18 mouse cellular contexts compared by ENCODE assay signal in the genomic region with DNA sequence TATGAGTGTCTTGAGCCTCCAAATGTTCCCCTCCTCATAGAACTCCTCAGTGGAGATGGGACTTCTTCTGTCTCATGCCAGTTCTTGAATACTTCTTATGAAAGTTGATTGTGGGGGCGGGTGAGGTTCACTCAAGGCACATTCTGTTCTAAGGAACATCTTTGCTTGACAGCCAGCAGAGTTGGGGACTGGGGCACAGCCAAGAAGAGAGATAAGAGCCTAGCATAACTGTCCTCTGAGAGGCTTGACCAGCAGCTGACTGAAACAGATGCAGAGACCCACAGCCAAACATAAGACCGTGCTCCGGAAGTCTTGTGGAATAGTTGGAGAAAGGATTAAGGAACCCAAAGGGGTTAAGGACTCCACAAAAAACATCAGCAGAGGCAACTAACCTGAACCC.
DNase-seq lines count a peak whose midpoint lies in the region; TF ChIP-seq lines count a peak whose summit lies in the region.
"Had no signal": no experiment of that assay in that cellular context is flagged by ENCODE, and none has a peak within 500 bp of the region (broad histone marks: within the 10 kb centered on the region; RNA-seq: fewer than 3 reads in every experiment).

No protein-coding gene starts in this region.

- intact Hi-C loops in heart, adult 2 months (cut with DNase I), result no loop called here
- intact Hi-C loops in gastrocnemius, postnatal 14 days (cut with DNase I; ENCODE audit: low total_unique reads), result no loop called here
- intact Hi-C loops in heart, postnatal 10 days (cut with DNase I), result no loop called here

- H3K4me3 ChIP-seq in heart, adult 2 months, result no peak overlapping the region
- no peak overlapping the region for H3K4me3 ChIP-seq in heart, embryonic 10.5 days
- H3K4me3 ChIP-seq in myocyte, result no peak overlapping the region
- H3K4me3 ChIP-seq: erythroblast, embryonic 14.5 days; left cerebral cortex, adult 2 months; liver, embryonic 15.5 days; midbrain, embryonic 12.5 days had no signal

- H3ac ChIP-seq in myocyte (ENCODE audit: control insufficient read depth, insufficient read length), result no peak overlapping the region

- H3K27ac ChIP-seq in heart, adult 2 months, result no peak overlapping the region
- H3K27ac ChIP-seq in heart, embryonic 10.5 days, result no peak overlapping the region
- H3K27ac ChIP-seq: hindbrain, postnatal 0 days; left cerebral cortex, adult 2 months; liver, embryonic 15.5 days; midbrain, embryonic 12.5 days had no signal

- no peaks in the 10 kb centered on the region; the same call in 1 of the 2 replicates for H3K4me1 ChIP-seq in heart, adult 2 months (ENCODE audit: control insufficient read depth, insufficient read depth, low read length)
- peaks cover 8% of the 10 kb centered on the region for H3K4me1 ChIP-seq in heart, embryonic 10.5 days
- H3K4me1 ChIP-seq: liver, embryonic 15.5 days; midbrain, embryonic 12.5 days had no signal

- no peaks in the 10 kb centered on the region for H3K79me2 ChIP-seq in heart, adult 2 months (replicated peaks; ENCODE audit: control insufficient read depth, insufficient read depth, low read length)
- H3K79me2 ChIP-seq in myocyte (ENCODE audit: control insufficient read depth, insufficient read depth), result no peaks in the 10 kb centered on the region

- 51% methylated on average over 3 of the region's 3 CpGs for WGBS in heart, adult 2 months
- 80% methylated on average over 3 of the region's 3 CpGs for WGBS in heart, embryonic 10.5 days

- no peak for TF ChIP-seq CTCF in heart, adult 2 months (IDR thresholded peaks at IDR 0.05)

- DNase-seq in heart, adult 2 months, result peak; percentile 53 to 76
- DNase-seq in heart, embryonic 10.5 days (ENCODE audit: low spot score), result no peak
- peak; percentile 31 for DNase-seq in gastrocnemius, postnatal 14 days
- DNase-seq in heart, postnatal 10 days, result peak; percentile 65 to 71
- no peak for DNase-seq in thymus, postnatal 14 days
- no peak for DNase-seq in kidney, adult 11 months
- DNase-seq: adrenal gland, postnatal 10 days; B cell, adult 2 months; cerebellum, adult 11-12 months; kidney, adult 2 months; kidney, postnatal 14 days; thymus, adult 2 months had no signal

- H3K9ac ChIP-seq in heart, adult 2 months (ENCODE audit: low read depth, low read length), result no peak overlapping the region
- H3K9ac ChIP-seq: liver, embryonic 15.5 days; midbrain, embryonic 12.5 days had no signal

- no peaks in the 10 kb centered on the region for H3K27me3 ChIP-seq in heart, adult 2 months (ENCODE audit: control insufficient read depth, insufficient read depth, low read length)
- H3K27me3 ChIP-seq in heart, embryonic 10.5 days (ENCODE audit: insufficient read depth, poor library complexity, severe bottlenecking), result no peaks in the 10 kb centered on the region
- no peaks in the 10 kb centered on the region for H3K27me3 ChIP-seq in myocyte (ENCODE audit: control insufficient read depth, insufficient read depth, insufficient read length)
- H3K27me3 ChIP-seq: liver, embryonic 15.5 days had no signal

- no peaks in the 10 kb centered on the region for H3K36me3 ChIP-seq in heart, adult 2 months (ENCODE audit: control insufficient read depth, insufficient read depth, low read length)
- no peaks in the 10 kb centered on the region for H3K36me3 ChIP-seq in heart, embryonic 10.5 days
- no peaks in the 10 kb centered on the region for H3K36me3 ChIP-seq in myocyte (ENCODE audit: control insufficient read depth, insufficient read depth)
- H3K36me3 ChIP-seq: liver, embryonic 15.5 days; midbrain, embryonic 12.5 days had no signal

- no peaks in the 10 kb centered on the region for H3K9me3 ChIP-seq in heart, embryonic 10.5 days
- H3K9me3 ChIP-seq: liver, embryonic 15.5 days; midbrain, embryonic 12.5 days had no signal

- peak; percentile 69; the same call in 1 of the 2 replicates for TF ChIP-seq EP300 in heart, adult 2 months (IDR thresholded peaks at IDR 0.05; ENCODE audit: insufficient read depth, low read depth, low read length)

- H3K4me2 ChIP-seq in myocyte (ENCODE audit: low read depth), result no peak overlapping the region
- H3K4me2 ChIP-seq: liver, embryonic 15.5 days; midbrain, embryonic 12.5 days had no signal

- no peak for TF ChIP-seq POLR2A in heart, adult 2 months (IDR thresholded peaks at IDR 0.05; ENCODE audit: insufficient read depth, low read depth, low read length)
- no peak for TF ChIP-seq POLR2A in myocyte (IDR thresholded peaks at IDR 0.05; ENCODE audit: insufficient read length, low read depth)

TF ChIP-seq in myocyte, 11 proteins besides CTCF, POLR2A, EP300 and RAD21:
- TF ChIP-seq TCF3 (IDR thresholded peaks at IDR 0.05; ENCODE audit: insufficient read length, low read depth) (no peak), MAX (IDR thresholded peaks at IDR 0.05; ENCODE audit: low read depth) (no peak), POLR2AphosphoS2 (IDR thresholded peaks at IDR 0.05; ENCODE audit: insufficient read length, low read depth) (no peak), REST (IDR thresholded peaks at IDR 0.05; ENCODE audit: insufficient read depth, insufficient read length) (no peak), TCF12 (IDR thresholded peaks at IDR 0.05; ENCODE audit: insufficient read depth, poor library complexity, severe bottlenecking) (no peak), CEBPB (IDR thresholded peaks at IDR 0.05; ENCODE audit: insufficient read depth, poor library complexity, severe bottlenecking) (no peak), USF1 (IDR thresholded peaks at IDR 0.05; ENCODE audit: low read depth) (no peak), MYOD1 (IDR thresholded peaks at IDR 0.05; ENCODE audit: control insufficient read depth in 1 of 3, insufficient read length in 2 of 3, low read depth in 2 of 3) (peak in 2 of 3 experiments; percentile 7 to 41), SRF (IDR thresholded peaks at IDR 0.05; ENCODE audit: control insufficient read depth, insufficient read length, low read depth) (no peak), MYOG (IDR thresholded peaks at IDR 0.05; ENCODE audit: control insufficient read depth in 1 of 3, insufficient read depth in 1 of 3, insufficient read length in 2 of 3, low read depth in 2 of 3) (peak in 2 of 3 experiments; percentile 57 to 61), E2F4 (IDR thresholded peaks at IDR 0.05; ENCODE audit: insufficient read depth) (no peak)

Comparison
In these comparisons a context has a peak if more than half of its experiments do, and no peak if none do; other contexts are left out.
1. DNase-seq: peak in heart, adult 2 months (2 of 2), gastrocnemius, postnatal 14 days (single experiment) and heart, postnatal 10 days (2 of 2); none in heart, embryonic 10.5 days (single experiment), thymus, postnatal 14 days (single experiment) and kidney, adult 11 months (single experiment).